Mouse (Mus musculus): ENCODE results near the gene Vdac2. TPM values are rescaled to one million over a fixed set of nuclear protein-coding genes. Genes with fewer than 3 reads are reported as not detected.

Vdac2 gene
- polyA plus RNA-seq (2014; fragmentation: Illumina TruSeq; extraction: RNeasy Lipid Tissue Mini Kit (QIAGEN cat#74804); ENCODE audit: low read depth, low replicate concordance): 690 TPM

GRCm38 (mm10) chr14:21824938-21825337, at the start of gene Vdac2:
Gene Vdac2, plus strand, starts transcription at chr14:21825238.

GRCm38 (mm10) chr14:21848166-21849154, 23.4 kb downstream of the Vdac2 start, which contains the start of gene Comtd1:
Gene Comtd1, minus strand, starts transcription at chr14:21848977.

Other genes starting within 250 kb of the Vdac2 start
- gene Dupd1, start 110.7 kb upstream of the Vdac2 start, polyA plus RNA-seq (2014; fragmentation: Illumina TruSeq; extraction: RNeasy Lipid Tissue Mini Kit (QIAGEN cat#74804); ENCODE audit: low read depth, low replicate concordance): not detected
- gene Samd8, start 74.7 kb upstream of the Vdac2 start, polyA plus RNA-seq (2014; fragmentation: Illumina TruSeq; extraction: RNeasy Lipid Tissue Mini Kit (QIAGEN cat#74804); ENCODE audit: low read depth, low replicate concordance): 44.9 TPM
- not detected for gene Dusp13, start 74.1 kb upstream of the Vdac2 start, polyA plus RNA-seq (2014; fragmentation: Illumina TruSeq; extraction: RNeasy Lipid Tissue Mini Kit (QIAGEN cat#74804); ENCODE audit: low read depth, low replicate concordance)
- gene Comtd1, start 23.7 kb downstream of the Vdac2 start, polyA plus RNA-seq (2014; fragmentation: Illumina TruSeq; extraction: RNeasy Lipid Tissue Mini Kit (QIAGEN cat#74804); ENCODE audit: low read depth, low replicate concordance): 0.47 TPM
- gene Zfp503, start 164.4 kb downstream of the Vdac2 start, polyA plus RNA-seq (2014; fragmentation: Illumina TruSeq; extraction: RNeasy Lipid Tissue Mini Kit (QIAGEN cat#74804); ENCODE audit: low read depth, low replicate concordance): 9.9 TPM
- gene Lrmda, start 194.5 kb downstream of the Vdac2 start, polyA plus RNA-seq (2014; fragmentation: Illumina TruSeq; extraction: RNeasy Lipid Tissue Mini Kit (QIAGEN cat#74804); ENCODE audit: low read depth, low replicate concordance): not detected